Mouse (Mus musculus): ENCODE results near the gene Cep128. TPM values are rescaled to one million over a fixed set of nuclear protein-coding genes. Genes with fewer than 3 reads are reported as not detected.

Gene Cep128
- total RNA-seq, 2 experiments from 2014 or later, result 7.5 to 8.4 TPM

DNA sequence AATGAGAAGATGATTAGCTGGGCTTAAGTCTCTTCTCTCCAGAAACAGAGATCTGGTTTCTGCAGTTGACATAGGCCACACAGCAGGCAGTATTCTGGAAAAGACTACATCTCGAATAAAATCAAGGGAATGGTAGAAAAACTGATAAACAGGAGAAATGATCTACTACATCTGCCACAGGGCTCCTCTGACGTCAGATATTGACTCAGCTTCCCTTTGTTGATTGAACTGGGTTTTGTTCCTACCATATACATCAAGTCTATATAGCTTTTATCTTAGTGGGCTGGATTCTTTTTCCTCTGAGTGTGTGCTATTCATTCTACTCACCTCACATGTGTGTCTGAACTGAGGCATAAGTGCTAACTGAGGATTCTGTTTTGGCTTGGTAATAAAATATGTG, 200.3 kb downstream of the Cep128 start:
- DNase-seq (ENCODE audit: low spot score in 2 of 2), result no peak

DNA sequence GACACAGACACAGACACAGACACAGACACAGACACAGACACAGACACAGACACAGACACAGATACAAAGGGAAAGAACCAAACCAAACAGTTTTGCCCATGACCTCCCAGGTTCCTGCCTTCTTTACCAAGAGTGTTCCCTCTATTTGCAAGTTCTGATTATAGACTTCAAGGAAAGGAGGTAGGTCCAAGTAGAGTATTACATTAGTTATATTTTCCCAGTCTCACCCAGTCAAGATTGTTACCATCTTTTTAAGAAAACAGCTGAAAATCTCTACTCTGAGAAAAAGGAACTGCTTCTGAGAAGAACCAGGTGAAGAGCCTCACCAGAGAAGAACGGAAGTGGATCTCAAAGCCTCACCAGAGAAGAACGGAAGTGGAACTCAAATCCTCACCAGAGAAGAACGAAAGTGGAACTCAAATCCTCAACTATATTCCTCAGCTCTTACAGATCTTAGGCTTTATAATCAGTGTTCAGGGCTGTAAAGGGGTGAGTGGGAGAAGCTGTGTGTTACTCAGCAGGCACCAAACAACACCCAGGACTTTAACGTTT, 200.8 kb downstream of the Cep128 start:
- no peak for DNase-seq (ENCODE audit: low spot score in 2 of 2)

- DNase-seq (ENCODE audit: low spot score in 2 of 2), result no peak
These were observed 207.2 kb downstream of the Cep128 start for GRCm38 (mm10) chr12:91176808-91177526.

- DNase-seq (ENCODE audit: low spot score in 2 of 2), result no peak
These were observed 212.6 kb downstream of the Cep128 start for GRCm38 (mm10) chr12:91171613-91172012.

DNA sequence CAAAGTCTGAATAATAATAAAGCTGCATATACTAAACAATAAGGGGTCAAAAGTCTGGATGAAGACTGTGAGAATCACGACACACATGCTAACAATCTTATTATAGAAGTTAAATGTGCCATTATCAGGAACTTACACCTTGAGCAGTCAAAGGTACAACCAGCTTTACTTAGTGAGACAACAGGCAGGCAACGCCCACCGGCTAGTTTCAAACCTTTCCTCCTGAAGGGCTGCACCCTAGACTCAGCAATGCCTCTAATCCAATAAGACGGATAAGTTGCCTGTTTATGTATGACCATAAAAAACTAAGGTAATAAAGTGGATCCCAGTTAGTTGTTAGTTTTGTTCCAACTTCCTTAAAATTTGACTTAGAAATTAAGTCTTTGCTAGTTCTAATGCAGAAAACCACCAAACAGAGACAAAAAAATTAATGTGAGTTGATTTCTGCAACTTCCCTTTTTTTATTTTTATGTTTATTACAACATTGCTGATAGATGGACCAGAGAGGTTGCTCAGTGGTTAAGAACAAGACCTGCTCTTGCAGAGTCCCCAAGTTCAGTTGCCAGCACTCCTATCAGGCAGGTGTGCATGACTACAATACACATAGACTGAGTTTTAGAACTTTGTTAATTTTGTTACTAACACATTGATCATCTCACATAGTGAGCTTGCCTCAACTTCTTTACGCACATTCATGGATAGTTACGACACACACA, 223.0 kb downstream of the Cep128 start:
- DNase-seq (ENCODE audit: low spot score in 2 of 2), result no peak

- DNase-seq (ENCODE audit: low spot score in 2 of 2), result no peak
These were observed 225.7 kb downstream of the Cep128 start for GRCm38 (mm10) chr12:91158481-91158880.

GRCm38 (mm10) chr12:91154052-91154451, 230.2 kb downstream of the Cep128 start:
- no peak for DNase-seq (ENCODE audit: low spot score in 2 of 2)

DNA sequence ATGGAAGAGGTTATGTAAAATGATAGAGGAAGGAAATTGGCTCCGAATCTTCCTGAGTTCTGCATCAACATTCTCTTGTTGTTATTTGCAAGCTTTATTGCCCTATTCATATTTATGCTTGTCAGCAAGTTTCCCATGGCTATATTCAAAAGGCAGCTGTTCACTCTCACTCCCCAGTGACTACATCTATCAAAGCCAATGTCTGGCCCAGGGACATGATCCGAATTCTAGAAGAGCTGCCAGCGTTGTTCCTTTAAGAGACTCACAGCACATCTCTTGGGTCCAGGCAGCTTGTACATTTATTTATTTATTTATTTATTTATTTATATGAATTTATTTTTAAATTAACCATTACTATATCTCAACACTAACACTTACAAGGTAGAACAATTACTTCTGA, 235.1 kb downstream of the Cep128 start:
- no peak for DNase-seq (ENCODE audit: low spot score in 2 of 2)

DNA sequence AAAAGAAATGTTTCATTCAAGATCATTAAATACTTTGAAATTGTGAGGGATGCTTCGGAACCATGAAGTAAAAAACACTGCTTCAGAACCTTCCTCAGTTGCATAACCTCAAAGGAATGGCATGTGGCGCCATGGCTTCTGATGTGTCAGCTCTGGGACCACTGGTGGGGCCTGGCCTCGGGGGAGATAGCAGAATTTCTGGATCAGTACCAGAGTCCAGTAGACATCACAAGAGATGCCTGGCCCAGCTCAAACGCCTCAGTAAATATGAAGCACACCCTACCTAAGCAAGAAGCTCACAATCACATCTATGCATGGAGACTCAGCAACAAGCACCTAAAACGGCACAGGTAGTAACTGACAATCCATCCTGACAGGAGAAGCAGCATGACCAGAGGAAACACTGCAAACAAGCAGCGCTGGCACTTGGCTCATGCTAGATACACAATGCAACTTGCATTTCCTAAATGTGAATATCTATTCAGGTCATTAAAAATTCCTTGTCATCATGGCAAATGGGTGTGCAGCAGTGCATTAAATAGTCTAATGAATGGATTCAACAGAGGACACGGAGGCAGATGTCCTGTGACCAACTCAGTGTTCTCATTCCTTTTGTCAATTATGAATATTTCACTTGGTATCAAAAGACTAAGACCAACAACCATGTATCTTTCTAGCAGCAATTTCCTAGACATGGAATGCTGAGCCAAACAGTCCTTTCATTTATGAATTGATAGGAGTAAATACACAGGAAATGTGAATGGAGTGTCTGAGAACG, 249.3 kb downstream of the Cep128 start:
- no peak for DNase-seq (ENCODE audit: low spot score in 2 of 2)

DNA sequence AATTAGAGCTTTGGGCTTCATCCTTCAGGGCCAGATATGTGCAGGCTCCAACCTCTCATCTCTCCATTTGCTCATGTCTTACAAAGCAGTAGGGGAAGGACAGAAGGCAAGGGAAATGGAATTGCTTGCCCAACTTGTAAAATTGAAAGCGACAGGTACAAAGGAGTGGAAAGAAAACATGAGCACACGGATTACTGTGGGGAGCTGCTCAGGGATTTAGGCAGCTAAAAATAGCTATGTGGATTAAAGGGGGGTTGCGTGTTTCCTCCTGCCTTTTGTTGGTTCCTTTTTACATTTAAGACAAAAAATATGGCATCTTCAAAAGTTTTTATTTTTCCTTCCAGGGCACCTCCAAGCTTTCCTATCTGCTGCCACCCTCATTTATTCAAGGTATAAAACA, 269.2 kb downstream of the Cep128 start:
- no peak for DNase-seq (ENCODE audit: low spot score in 2 of 2)

DNA sequence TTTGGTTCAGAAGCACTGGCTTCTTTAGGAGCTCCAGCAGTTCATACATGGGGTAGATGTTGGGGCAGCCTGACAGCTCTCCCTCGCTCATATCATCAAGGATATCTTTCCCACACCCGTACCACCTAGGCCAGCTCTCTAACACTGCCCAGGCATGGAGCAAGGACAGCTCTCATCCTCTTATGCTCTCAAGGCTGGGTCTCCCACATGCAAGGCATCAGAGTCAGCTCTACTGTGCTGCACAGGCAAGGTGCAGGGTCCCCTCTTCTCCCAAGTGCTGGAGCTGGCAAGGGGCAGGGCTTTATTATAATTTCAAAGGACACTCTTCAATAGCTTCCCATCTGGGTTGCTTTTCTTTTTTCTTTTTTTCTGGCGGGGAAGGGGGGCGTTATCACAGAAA, 280.9 kb downstream of the Cep128 start:
- no peak for DNase-seq (ENCODE audit: low spot score in 2 of 2)

DNA sequence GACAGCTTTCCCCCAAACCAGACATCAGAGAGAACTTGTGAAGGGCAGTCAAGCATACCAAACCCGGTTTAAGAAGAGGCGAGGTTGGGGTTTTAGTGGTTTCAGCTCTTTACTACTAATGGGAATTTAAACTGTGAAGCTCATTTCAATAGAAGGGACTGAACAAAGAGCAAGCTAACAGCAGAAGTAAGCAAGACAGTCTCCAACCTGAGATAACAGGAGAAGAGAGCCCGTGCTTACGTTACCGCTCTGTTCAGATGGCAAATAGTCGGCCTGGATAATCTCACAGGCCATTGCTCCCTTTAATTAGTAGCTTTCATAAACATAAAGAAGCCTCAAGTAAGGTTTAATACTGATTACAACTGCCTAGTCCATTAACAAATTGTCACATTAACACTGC, 286.3 kb downstream of the Cep128 start:
- DNase-seq (ENCODE audit: low spot score in 2 of 2), result no peak

GRCm38 (mm10) chr12:91096197-91096596, 288.0 kb downstream of the Cep128 start:
- no peak for DNase-seq (ENCODE audit: low spot score in 2 of 2)

DNA sequence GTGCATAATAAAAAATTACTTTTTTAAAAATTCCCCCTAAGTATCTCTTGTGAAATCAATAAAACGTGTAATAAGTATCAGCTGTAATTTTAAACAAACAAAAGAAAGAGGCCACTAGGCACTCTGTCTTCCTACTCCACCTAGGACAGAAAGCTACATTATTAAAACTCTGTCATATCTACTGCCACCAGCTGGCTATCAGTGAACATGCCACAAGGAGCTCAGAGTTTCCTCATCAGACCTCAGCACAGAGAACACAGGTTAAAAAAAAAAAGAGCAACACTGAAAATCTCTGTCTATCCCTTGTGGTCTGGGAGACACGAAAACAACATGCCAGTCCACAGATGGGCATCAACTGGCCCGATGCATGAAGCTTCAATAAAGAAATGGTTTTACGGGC, 295.9 kb downstream of the Cep128 start:
- no peak for DNase-seq (ENCODE audit: low spot score in 2 of 2)

DNA sequence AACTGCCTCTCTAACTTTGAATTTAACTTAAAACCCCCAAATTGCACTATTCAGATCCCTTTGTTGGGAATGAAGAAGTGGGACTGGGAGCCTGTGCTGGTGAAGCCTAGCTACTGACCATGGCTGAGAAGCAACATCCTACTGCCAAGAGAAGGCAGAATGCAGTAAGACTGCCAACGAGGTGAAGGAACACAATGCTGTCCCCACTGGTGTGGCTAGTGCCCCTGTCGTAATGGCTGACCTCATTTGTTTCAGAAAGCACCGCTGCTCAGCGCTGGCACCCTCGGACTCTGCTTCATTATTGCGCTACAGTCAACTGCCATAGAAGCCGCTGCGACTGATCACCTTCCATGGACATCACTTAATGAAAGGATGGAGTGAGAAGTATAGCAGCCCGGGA, 298.2 kb downstream of the Cep128 start:
- no peak for DNase-seq (ENCODE audit: low spot score in 2 of 2)

DNA sequence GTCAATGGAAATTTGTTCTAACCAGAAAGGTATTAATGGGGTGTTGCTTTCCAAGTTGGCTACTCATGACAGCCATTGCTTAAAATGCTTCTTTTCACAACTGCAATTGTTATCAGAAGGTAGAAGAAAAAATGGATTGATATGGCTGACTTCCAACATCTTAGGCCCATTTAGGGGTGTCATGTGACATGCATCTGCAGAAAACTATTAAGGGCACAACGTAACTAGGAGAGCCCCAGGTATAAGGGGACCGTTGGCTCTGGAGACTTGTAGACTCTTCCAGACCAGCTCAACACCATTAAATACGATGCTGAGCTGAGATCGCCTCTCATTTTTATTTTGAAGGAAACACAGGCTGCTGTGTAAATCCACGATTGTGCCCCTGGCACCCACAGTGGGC, 308.6 kb downstream of the Cep128 start:
- no peak for DNase-seq (ENCODE audit: low spot score in 2 of 2)

- no peak for DNase-seq (ENCODE audit: low spot score in 2 of 2)
These were observed 313.6 kb downstream of the Cep128 start for GRCm38 (mm10) chr12:91070551-91071045.

DNA sequence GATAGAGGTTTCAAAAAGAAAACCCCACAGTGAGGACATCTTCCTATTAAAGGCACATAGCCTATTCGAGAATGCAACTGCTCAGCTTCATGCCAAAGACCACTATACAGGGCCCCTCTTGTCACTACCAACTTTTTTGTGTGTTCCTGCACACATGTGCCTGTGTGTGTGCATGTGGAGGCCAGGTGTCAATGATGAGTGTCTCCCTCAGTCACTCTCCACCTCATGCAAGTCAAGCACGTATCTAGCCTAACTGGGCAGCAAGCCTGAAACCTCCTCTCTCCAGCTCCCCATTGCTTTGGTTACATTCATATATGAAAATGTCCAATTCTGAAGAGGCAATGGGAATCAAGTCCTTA, 317.1 kb downstream of the Cep128 start:
- DNase-seq (ENCODE audit: low spot score in 2 of 2), result no peak

DNA sequence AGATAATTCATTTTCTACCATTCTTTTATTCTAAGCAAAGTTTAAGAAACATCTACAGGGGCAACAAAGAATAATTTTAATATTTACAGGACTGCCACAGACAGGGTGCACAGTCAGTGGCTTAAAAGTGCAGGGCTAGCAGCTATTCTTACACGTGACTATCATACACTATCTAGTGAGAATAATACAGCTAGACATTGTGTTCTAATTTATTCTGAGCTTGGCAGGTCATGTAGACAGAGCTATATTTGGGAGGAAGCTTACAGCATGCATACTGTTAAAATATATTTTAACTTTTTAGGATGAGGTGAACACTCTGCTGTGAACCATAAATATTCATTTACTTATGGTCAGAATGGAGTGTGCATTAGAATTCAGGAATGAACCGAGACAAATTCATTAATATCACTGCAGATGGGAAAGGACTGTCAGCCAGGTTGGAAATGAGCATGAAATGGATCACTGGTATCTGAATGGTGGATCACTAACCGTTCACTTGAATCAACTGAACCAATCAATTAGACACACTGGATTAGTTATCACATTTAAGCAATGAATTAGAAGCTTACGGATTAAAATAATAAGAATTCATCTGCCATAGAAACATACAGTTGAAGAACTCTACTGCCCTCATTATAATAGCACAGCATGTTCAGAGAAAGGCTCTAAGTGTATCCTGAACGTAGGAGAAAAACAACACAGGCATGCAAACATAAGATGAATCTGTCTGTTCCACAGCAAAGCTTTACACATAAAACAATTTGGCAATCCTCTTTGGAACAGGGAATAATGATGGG, 317.7 kb downstream of the Cep128 start:
- DNase-seq (ENCODE audit: low spot score in 2 of 2), result no peak

- DNase-seq (ENCODE audit: low spot score in 2 of 2), result no peak
These were observed 318.8 kb downstream of the Cep128 start for GRCm38 (mm10) chr12:91065423-91065822.

All from left cerebral cortex, adult 18-20 months (tissue).